Mouse (Mus musculus) C2C12 (cell line): ENCODE results near the gene Sqstm1. TPM values are rescaled to one million over a fixed set of nuclear protein-coding genes. Genes with fewer than 3 reads are reported as not detected.

Experiments used
- H3K27me3 ChIP-seq: one replicate; pipeline ENCODE4 v1.6.1; 2011; ENCODE audit not compliant: control insufficient read depth, insufficient read depth, insufficient read length
- H3K36me3 ChIP-seq: one replicate; pipeline ENCODE4 v1.6.1; 2011; ENCODE audit not compliant: control insufficient read depth, insufficient read depth
- H3K4me3 ChIP-seq: one replicate; pipeline ENCODE4 v1.5.1; 2011; ENCODE audit warnings: mild to moderate bottlenecking, control low read depth; ENCODE audit not compliant: poor library complexity, insufficient read depth, severe bottlenecking
- H3K79me2 ChIP-seq: one replicate; pipeline ENCODE4 v1.6.1; 2011; ENCODE audit not compliant: control insufficient read depth, insufficient read depth
- H3K79me3 ChIP-seq: one replicate; pipeline ENCODE4 v1.6.1; 2011; ENCODE audit warnings: low read depth, control low read depth
- H3ac ChIP-seq: one replicate; pipeline ENCODE3; 2011; ENCODE audit warnings: low read depth; ENCODE audit not compliant: control insufficient read depth, insufficient read length
- CEBPB ChIP-seq: IDR thresholded peaks from one replicate; pipeline ENCODE4 v1.6.1; 2011; ENCODE audit warnings: low read depth, mild to moderate bottlenecking, control low read depth, moderate library complexity
- CTCF ChIP-seq: IDR thresholded peaks from one replicate; pipeline ENCODE4 v1.5.1; 2011; ENCODE audit not compliant: control insufficient read depth, insufficient read depth, insufficient read length
- FOSL1 ChIP-seq: IDR thresholded peaks from one replicate; pipeline ENCODE4 v1.8.0; 2011; ENCODE audit warnings: mild to moderate bottlenecking, low read length; ENCODE audit not compliant: poor library complexity, insufficient read depth, severe bottlenecking
- MAX ChIP-seq: IDR thresholded peaks from one replicate; pipeline ENCODE4 v1.6.1; 2011; ENCODE audit warnings: mild to moderate bottlenecking, control low read depth
- MYOD1 ChIP-seq: IDR thresholded peaks from one replicate; pipeline ENCODE4 v1.6.1; 2011; ENCODE audit warnings: low read depth; ENCODE audit not compliant: control insufficient read depth, insufficient read length
- MYOG ChIP-seq: IDR thresholded peaks from one replicate; pipeline ENCODE4 v1.6.1; 2011; ENCODE audit not compliant: control insufficient read depth, insufficient read length; ENCODE audit errors: extremely low read depth
- USF1 ChIP-seq: IDR thresholded peaks from one replicate; pipeline ENCODE4 v1.6.1; 2011; ENCODE audit warnings: low read depth, mild to moderate bottlenecking, control low read depth, moderate library complexity
- polyA plus RNA-seq: library from polyadenylated mRNA; unstranded; fragments of >200 nt; fragmentation: generic; extraction: Trizol; gene quantifications from one replicate; pipeline ENCODE4 v1.2.1, GENCODE M21; 2012; ENCODE audit warnings: missing spikeins

Gene Sqstm1
- polyA plus RNA-seq, 1 experiment, result 660 TPM

GRCm38 (mm10) chr11:50201590-50201989 is 9.0 kb downstream of the Sqstm1 start:
- H3K79me2 ChIP-seq, result peaks cover 31% of the 10 kb centered on the region
- H3ac ChIP-seq, result no peak overlapping the region
- H3K4me3 ChIP-seq, result no peak overlapping the region
- H3K79me3 ChIP-seq, result peaks cover 18% of the 10 kb centered on the region
- H3K36me3 ChIP-seq, result peaks cover 84% of the 10 kb centered on the region
- no peaks in the 10 kb centered on the region for H3K27me3 ChIP-seq
- TF ChIP-seq MYOD1 (no peak), MYOG (no peak), FOSL1 (no peak), USF1 (no peak), CEBPB (no peak), MAX (no peak)

GRCm38 (mm10) chr11:50200613-50201012 is 10.0 kb downstream of the Sqstm1 start:
- H3K79me2 ChIP-seq, result peaks cover 22% of the 10 kb centered on the region
- peaks cover 74% of the 10 kb centered on the region for H3K36me3 ChIP-seq
- peaks cover 10% of the 10 kb centered on the region for H3K79me3 ChIP-seq
- no peak overlapping the region for H3ac ChIP-seq
- peak; percentile 10 for TF ChIP-seq CEBPB
- no peak for TF ChIP-seq MYOG
- no peaks in the 10 kb centered on the region for H3K27me3 ChIP-seq
- no peak overlapping the region for H3K4me3 ChIP-seq

- Histone ChIP-seq H3K27me3 (no peaks in the 10 kb centered on the region), H3K79me3 (no peaks in the 10 kb centered on the region), H3K36me3 (peaks cover 57% of the 10 kb centered on the region), H3K4me3 (no peak overlapping the region), H3K79me2 (peaks cover 5% of the 10 kb centered on the region), H3ac (no peak overlapping the region)
- TF ChIP-seq USF1 (no peak), MYOD1 (no peak), CEBPB (no peak), MYOG (no peak), MAX (no peak), CTCF (no peak), FOSL1 (no peak)
Measured at GRCm38 (mm10) chr11:50198916-50199315, 11.7 kb downstream of the Sqstm1 start.

GRCm38 (mm10) chr11:50198219-50198846 is 12.3 kb downstream of the Sqstm1 start:
- Histone ChIP-seq H3K36me3 (peaks cover 51% of the 10 kb centered on the region), H3K79me3 (no peaks in the 10 kb centered on the region), H3K79me2 (peaks cover 1% of the 10 kb centered on the region), H3K27me3 (no peaks in the 10 kb centered on the region), H3ac (no peak overlapping the region), H3K4me3 (no peak overlapping the region)
- TF ChIP-seq FOSL1 (no peak), MYOG (no peak), CEBPB (no peak), MAX (no peak), MYOD1 (no peak), CTCF (no peak), USF1 (no peak)

- TF ChIP-seq FOSL1, result no peak
- no peak for TF ChIP-seq MYOG
- no peak for TF ChIP-seq USF1
- no peak for TF ChIP-seq MAX
- no peak for TF ChIP-seq CTCF
- no peak for TF ChIP-seq MYOD1
- TF ChIP-seq CEBPB, result no peak
- Histone ChIP-seq H3K79me3 (no peaks in the 10 kb centered on the region), H3K4me3 (no peak overlapping the region), H3K27me3 (no peaks in the 10 kb centered on the region), H3K79me2 (no peaks in the 10 kb centered on the region), H3ac (no peak overlapping the region), H3K36me3 (peaks cover 43% of the 10 kb centered on the region)
Measured at GRCm38 (mm10) chr11:50197500-50197899, 13.1 kb downstream of the Sqstm1 start.

- Histone ChIP-seq H3K4me3 (no peak overlapping the region), H3K27me3 (no peaks in the 10 kb centered on the region), H3K79me2 (no peaks in the 10 kb centered on the region), H3ac (no peak overlapping the region), H3K79me3 (no peaks in the 10 kb centered on the region), H3K36me3 (peaks cover 16% of the 10 kb centered on the region)
- no peak for TF ChIP-seq MAX
- no peak for TF ChIP-seq USF1
- no peak for TF ChIP-seq FOSL1
- TF ChIP-seq CTCF, result no peak
- TF ChIP-seq CEBPB, result no peak
- TF ChIP-seq MYOG, result no peak
- no peak for TF ChIP-seq MYOD1
Measured at GRCm38 (mm10) chr11:50194793-50195192, 15.8 kb downstream of the Sqstm1 start.
